Mouse (Mus musculus) ES-Bruce4 (cell line): ENCODE results near the gene Dcaf6.

ENCODE experiments used
- CTCF ChIP-seq: IDR thresholded peaks from one replicate; pipeline ENCODE4 v1.8.1; 2011; ENCODE audit warnings: low read depth, low read length
- EP300 ChIP-seq: IDR thresholded peaks from 2 replicates; pipeline ENCODE4 v1.6.1; 2011; ENCODE audit warnings: low read depth, low read length; ENCODE audit not compliant: insufficient read depth
- POLR2A ChIP-seq: IDR thresholded peaks from one replicate; pipeline ENCODE4 v1.8.1; 2011; ENCODE audit warnings: low read length; ENCODE audit not compliant: insufficient read depth

GRCm38 (mm10) chr1:165460801-165461377, 614 bp upstream of the Dcaf6 start:
- TF ChIP-seq CTCF (no peak), POLR2A (peak; percentile 57), EP300 (no peak)
